8 mouse cellular contexts compared by ENCODE assay signal in genomic region chr5:122798557-122799378, GRCm38 (mm10). TPM values are rescaled to one million over a fixed set of nuclear protein-coding genes. Genes with fewer than 3 reads are reported as not detected.
DNase-seq lines count a peak whose midpoint lies in the region; ATAC-seq and TF ChIP-seq lines count a peak whose summit lies in the region.

No protein-coding gene starts in this region.

- dilution Hi-C loops in CH12.LX (cut with MboI; ENCODE audit: extremely low pct_ligation_motif_present, extremely low pct_unique_long_range_greater_than_20kb, low sequenced_read_pairs), result no loop called here

- TF ChIP-seq EP300 in CH12.LX (IDR thresholded peaks at IDR 0.05; ENCODE audit: low read length), result no peak

- no peak for TF ChIP-seq CTCF in CH12.LX (conservative IDR thresholded peaks at IDR 0.05 in 1 of 2, IDR thresholded peaks at IDR 0.05 in 1 of 2; ENCODE audit: low read depth in 2 of 2, low read length in 2 of 2)

- ATAC-seq in forebrain, embryonic 15.5 days (replicated peaks), result peak; percentile 79
- peak; percentile 75 for ATAC-seq in hindbrain, embryonic 15.5 days (ENCODE audit: low FRiP score, low read depth)

- no peak overlapping the region for H3K4me2 ChIP-seq in CH12.LX (ENCODE audit: insufficient read depth, low read depth, poor library complexity, severe bottlenecking)
- no peak overlapping the region for H3K4me2 ChIP-seq in forebrain, embryonic 15.5 days (replicated peaks)
- peak overlapping the region; percentile 5; the same call in 1 of the 2 replicates for H3K4me2 ChIP-seq in hindbrain, embryonic 15.5 days

- H3K4me1 ChIP-seq in CH12.LX (ENCODE audit: control insufficient read depth in 1 of 2, insufficient read depth in 2 of 2), result peaks cover 0 to 63% of the 10 kb centered on the region in 2 experiments; a peak in 3 of 4 replicates
- H3K4me1 ChIP-seq in forebrain, embryonic 15.5 days, result peaks cover 26% of the 10 kb centered on the region
- peaks cover 25% of the 10 kb centered on the region for H3K4me1 ChIP-seq in hindbrain, embryonic 15.5 days (replicated peaks)

- WGBS in forebrain, embryonic 15.5 days, result 38% methylated on average over 17 of the region's 17 CpGs
- WGBS in hindbrain, embryonic 15.5 days, result 54% methylated on average over 17 of the region's 17 CpGs

- H3K4me3 ChIP-seq in CH12.LX (replicated peaks in 1 of 3; ENCODE audit: low read depth in 2 of 3, low read length in 2 of 3, poor library complexity in 1 of 3), result no peak overlapping the region
- H3K4me3 ChIP-seq in forebrain, embryonic 15.5 days, result no peak overlapping the region
- H3K4me3 ChIP-seq in hindbrain, embryonic 15.5 days, result no peak overlapping the region

- no peak for TF ChIP-seq RAD21 in CH12.LX (IDR thresholded peaks at IDR 0.05; ENCODE audit: low read depth, low read length)

- no peaks in the 10 kb centered on the region for H3K27me3 ChIP-seq in CH12.LX (replicated peaks)
- no peaks in the 10 kb centered on the region for H3K27me3 ChIP-seq in forebrain, embryonic 15.5 days
- no peaks in the 10 kb centered on the region for H3K27me3 ChIP-seq in hindbrain, embryonic 15.5 days

- H3K9me3 ChIP-seq in CH12.LX (replicated peaks; ENCODE audit: low read length), result no peaks in the 10 kb centered on the region
- H3K9me3 ChIP-seq in forebrain, embryonic 15.5 days, result no peaks in the 10 kb centered on the region
- H3K9me3 ChIP-seq in hindbrain, embryonic 15.5 days, result no peaks in the 10 kb centered on the region

- in situ Hi-C loops in CH12.LX (cut with MboI; ENCODE audit: low pct_ligation_motif_present, low pct_unique_long_range_greater_than_20kb, low sequenced_read_pairs), result no loop called here

- H3K27ac ChIP-seq in CH12.LX (ENCODE audit: insufficient read depth, low read depth), result no peak overlapping the region
- H3K27ac ChIP-seq in forebrain, embryonic 15.5 days (replicated peaks), result peak overlapping the region; percentile 81
- H3K27ac ChIP-seq in hindbrain, embryonic 15.5 days (replicated peaks), result peak overlapping the region; percentile 70

- peak; percentile 53 for DNase-seq in CH12.LX (ENCODE audit: extremely low read depth)
- peak; percentile 56 to 59 for DNase-seq in adrenal gland, adult 18-20 months (ENCODE audit: low spot score in 2 of 2)
- DNase-seq in left cerebral cortex, adult 11 months (ENCODE audit: low spot score), result peak; percentile 66
- peak; percentile 85 for DNase-seq in lung, postnatal 25 days (ENCODE audit: low spot score)
- peak; percentile 21 to 41 for DNase-seq in spleen, postnatal 36 days (ENCODE audit: low spot score in 2 of 2)
- DNase-seq in thymus, postnatal 25 days, result no peak

- no peak overlapping the region for H3K9ac ChIP-seq in CH12.LX (ENCODE audit: insufficient read depth, low read depth)
- H3K9ac ChIP-seq in forebrain, embryonic 15.5 days (replicated peaks), result no peak overlapping the region
- no peak overlapping the region for H3K9ac ChIP-seq in hindbrain, embryonic 15.5 days

- TF ChIP-seq POLR2A in CH12.LX (IDR thresholded peaks at IDR 0.05; ENCODE audit: low read depth, low read length), result no peak

- 0 out of 2 replicates have a peak, but pooled peaks cover 9% of the 10 kb centered on the region for H3K79me2 ChIP-seq in CH12.LX (replicated peaks; ENCODE audit: control insufficient read depth, extremely low read depth, insufficient read depth, poor library complexity, severe bottlenecking)

- peaks cover 77 to 86% of the 10 kb centered on the region in 2 experiments for H3K36me3 ChIP-seq in CH12.LX (replicated peaks in 1 of 2; ENCODE audit: control insufficient read depth in 1 of 2, insufficient read depth in 1 of 2, low read length in 1 of 2)
- H3K36me3 ChIP-seq in forebrain, embryonic 15.5 days, result peaks cover 90% of the 10 kb centered on the region
- peaks cover 82% of the 10 kb centered on the region for H3K36me3 ChIP-seq in hindbrain, embryonic 15.5 days

TF ChIP-seq in CH12.LX, 34 proteins besides CTCF, POLR2A, EP300 and RAD21:
- no peak for TF ChIP-seq MYC (IDR thresholded peaks at IDR 0.05; ENCODE audit: low read depth, low read length)
- no peak for TF ChIP-seq ZNF384 (IDR thresholded peaks at IDR 0.05; ENCODE audit: low read depth, low read length)
- TF ChIP-seq HCFC1 (IDR thresholded peaks at IDR 0.05; ENCODE audit: low read depth, low read length), result no peak
- no peak for TF ChIP-seq ZC3H11A (IDR thresholded peaks at IDR 0.05; ENCODE audit: low read depth, low read length)
- no peak for TF ChIP-seq SMC3 (IDR thresholded peaks at IDR 0.05; ENCODE audit: low read depth, low read length)
- TF ChIP-seq CHD2 (IDR thresholded peaks at IDR 0.05; ENCODE audit: low read length), result no peak
- TF ChIP-seq JUND (conservative IDR thresholded peaks at IDR 0.05; ENCODE audit: low read depth, low read length), result no peak
- no peak for TF ChIP-seq ZKSCAN1 (IDR thresholded peaks at IDR 0.05; ENCODE audit: borderline replicate concordance, low read depth, low read length)
- TF ChIP-seq ELF1 (IDR thresholded peaks at IDR 0.05; ENCODE audit: low read depth, low read length), result no peak
- TF ChIP-seq SIN3A (IDR thresholded peaks at IDR 0.05; ENCODE audit: low read length), result no peak

RNA-seq across cellular contexts. Expression of gene Camkk2, which starts 19.6 kb away (rescaled TPM):
- total RNA-seq in CH12.LX (2012; rRNA removed) (12.3 and 13.5 TPM in 2 replicates), CH12.LX (2014; rRNA removed) (8.6 TPM in 2 replicates)
- 9.4 and 12.7 TPM in 2 replicates for polyA plus RNA-seq in CH12.LX (2012; ENCODE audit: insufficient read length, low read depth)
- 10 to 100 TPM; 26.7 to 36.4 TPM for total RNA-seq in adrenal gland, adult 18-20 months (2021)
- polyA plus RNA-seq in forebrain, embryonic 15.5 days (2015; fragmentation: Nextera tagmentation; extraction: Ambion mirVana), result 62.1 and 62.9 TPM in 2 replicates
- 62.6 and 73.4 TPM in 2 replicates for polyA plus RNA-seq in hindbrain, embryonic 15.5 days (2015; fragmentation: Nextera tagmentation; extraction: Ambion mirVana)

RNA-seq across cellular contexts. Expression of gene Anapc5, which starts 22.4 kb away (rescaled TPM):
- total RNA-seq in CH12.LX (2012; rRNA removed) (236 and 252 TPM in 2 replicates), CH12.LX (2014; rRNA removed) (247 and 258 TPM in 2 replicates)
- 261 and 280 TPM in 2 replicates for polyA plus RNA-seq in CH12.LX (2012; ENCODE audit: insufficient read length, low read depth)
- total RNA-seq in adrenal gland, adult 18-20 months (2021), result 100 to 1,000 TPM; 148 to 156 TPM
- polyA plus RNA-seq in forebrain, embryonic 15.5 days (2015; fragmentation: Nextera tagmentation; extraction: Ambion mirVana), result 538 and 543 TPM in 2 replicates
- polyA plus RNA-seq in hindbrain, embryonic 15.5 days (2015; fragmentation: Nextera tagmentation; extraction: Ambion mirVana), result 481 and 508 TPM in 2 replicates

RNA-seq across cellular contexts. Expression of gene Rnf34, which starts 51.1 kb away (rescaled TPM):
- 17.2 and 18.4 TPM in 2 replicates for total RNA-seq in CH12.LX (2012; rRNA removed)
- total RNA-seq in CH12.LX (2014; rRNA removed), result 24.1 and 24.6 TPM in 2 replicates
- polyA plus RNA-seq in CH12.LX (2012; ENCODE audit: insufficient read length, low read depth), result 29.1 and 30.8 TPM in 2 replicates
- 10 to 100 TPM; 15.9 to 26.0 TPM for total RNA-seq in adrenal gland, adult 18-20 months (2021)
- 50.9 and 52.9 TPM in 2 replicates for polyA plus RNA-seq in forebrain, embryonic 15.5 days (2015; fragmentation: Nextera tagmentation; extraction: Ambion mirVana)
- 45.0 and 47.5 TPM in 2 replicates for polyA plus RNA-seq in hindbrain, embryonic 15.5 days (2015; fragmentation: Nextera tagmentation; extraction: Ambion mirVana)
